Mouse (Mus musculus): Measurements from ENCODE around the gene Ms4a1. TPM values are rescaled to one million over a fixed set of nuclear protein-coding genes. Genes with fewer than 3 reads are reported as not detected.
"Not testable (repeated sequence)": the region's sequence is repeated elsewhere in the genome, so short reads cannot be mapped to it uniquely, and the experiment has no call there.

Ms4a1 gene
- polyA plus RNA-seq (2014; fragmentation: Nextera tagmentation; extraction: Ambion mirVana): not detected in 2 replicates

DNA sequence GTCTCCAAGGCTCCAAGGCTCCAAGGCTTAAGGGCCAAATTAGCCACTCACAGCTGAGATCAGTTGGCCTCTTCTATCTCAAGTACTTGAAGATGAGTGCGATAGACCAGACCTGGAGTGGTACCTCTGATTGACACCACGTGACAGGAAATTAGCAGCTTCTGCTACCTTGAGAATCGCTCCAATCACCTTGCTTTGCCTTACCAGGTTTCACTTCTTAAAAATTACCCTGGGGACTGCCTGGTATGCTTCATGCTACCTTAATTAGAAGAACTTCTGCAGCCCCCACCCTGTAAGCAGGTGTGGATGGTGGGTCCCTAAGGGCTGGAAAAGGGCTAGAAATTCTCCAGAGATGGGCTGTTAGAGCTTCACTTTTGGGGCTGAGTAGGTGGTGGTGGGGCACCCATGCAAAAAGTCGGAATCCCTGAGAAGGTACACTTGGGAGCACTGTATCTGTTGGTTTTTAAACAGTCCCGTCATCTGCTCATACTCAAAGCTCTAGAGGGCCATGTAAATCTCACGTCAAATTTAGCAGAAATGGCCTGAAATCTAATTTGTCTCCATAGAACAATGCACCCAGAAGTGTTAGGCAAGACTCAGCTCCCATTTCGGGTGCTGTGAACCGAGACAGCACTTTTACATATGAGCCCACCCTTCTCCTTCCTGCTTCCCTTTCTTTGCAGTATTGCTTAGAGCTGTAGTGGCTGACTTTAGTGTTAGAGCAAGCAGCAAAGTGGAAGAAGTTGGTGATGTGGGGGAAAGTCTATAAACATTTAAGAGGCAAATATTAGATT lies at the start of gene Ms4a1:
Gene Ms4a1 (minus strand): TSS at position 190 of the 794 bp plus-strand sequence.
- Histone ChIP-seq H3K9ac (ENCODE audit: low read length) (no peak within 1 kb of the TSS), H3K4me1 (ENCODE audit: control insufficient read depth, insufficient read depth, low read length) (no peaks in the 10 kb centered on the region), H3K36me3 (ENCODE audit: control insufficient read depth, insufficient read depth, low read length) (no peaks in the 10 kb centered on the region), H3K4me3 (ENCODE audit: low read depth, low read length) (no peak within 1 kb of the TSS), H3K27ac (ENCODE audit: low read depth, low read length) (no peak within 1 kb of the TSS), H3K4me2 (no peak within 1 kb of the TSS), H3K9me3 (ENCODE audit: control insufficient read depth, low read length) (no peaks in the 10 kb centered on the region), H3K27me3 (ENCODE audit: control insufficient read depth, insufficient read depth, low read length) (no peaks in the 10 kb centered on the region)
- DNase-seq (ENCODE audit: low spot score, missing footprints) (no peak), ATAC-seq (ENCODE audit: low FRiP score) (no peak)
- 88% methylated on average over 8 of the region's 8 CpGs for WGBS

DNA sequence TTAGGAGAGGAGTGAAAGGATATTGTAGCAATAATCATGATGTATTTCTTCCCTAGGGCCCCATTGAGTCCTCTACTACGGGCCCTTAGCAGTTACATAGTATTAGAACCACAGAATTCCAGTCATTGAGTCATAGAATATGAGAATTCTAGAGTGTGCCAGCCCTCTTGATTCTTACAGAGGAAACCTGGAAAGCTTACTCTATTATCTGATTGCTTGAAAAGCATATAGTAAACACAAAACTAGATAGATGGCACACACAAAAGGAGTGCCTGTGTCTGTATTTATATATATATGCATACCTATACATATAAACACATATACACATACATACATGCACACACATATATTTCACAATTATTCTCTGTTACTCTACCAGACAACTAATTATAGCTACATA lies 48.3 kb upstream of the Ms4a1 start, which contains the start of gene Ms4a14:
Gene Ms4a14 (minus strand): TSS at position 101 of the 400 bp plus-strand sequence.
- Histone ChIP-seq H3K36me3 (ENCODE audit: control insufficient read depth, insufficient read depth, low read length) (no peaks in the 10 kb centered on the region), H3K9ac (ENCODE audit: low read length) (no peak within 1 kb of the TSS), H3K4me2 (no peak within 1 kb of the TSS), H3K27me3 (ENCODE audit: control insufficient read depth, insufficient read depth, low read length) (no peaks in the 10 kb centered on the region), H3K4me1 (ENCODE audit: control insufficient read depth, insufficient read depth, low read length) (no peaks in the 10 kb centered on the region), H3K27ac (ENCODE audit: low read depth, low read length) (no peak within 1 kb of the TSS), H3K4me3 (ENCODE audit: low read depth, low read length) (no peak within 1 kb of the TSS), H3K9me3 (ENCODE audit: control insufficient read depth, low read length) (no peaks in the 10 kb centered on the region)
- WGBS: 73% methylated on average over 1 of the region's 1 CpGs
- DNase-seq (ENCODE audit: low spot score, missing footprints) (no peak), ATAC-seq (ENCODE audit: low FRiP score) (no peak)

DNA sequence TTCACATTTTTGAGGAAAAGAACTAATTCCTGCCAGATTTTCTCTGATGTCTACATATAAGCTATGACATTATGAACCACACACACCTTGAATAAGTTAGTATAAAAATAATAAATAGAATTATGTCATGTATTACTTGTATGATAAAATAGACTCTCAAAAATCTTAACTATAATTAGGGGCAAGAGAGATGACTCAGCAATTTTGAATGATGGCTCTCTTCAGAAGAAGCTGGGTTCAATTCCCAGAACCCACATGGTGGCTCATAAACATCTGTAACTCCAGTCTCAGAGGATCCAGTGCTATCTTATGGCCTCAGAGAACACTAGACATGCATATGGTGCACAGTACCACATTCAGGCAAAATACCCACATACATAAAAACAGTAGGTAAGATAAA lies 42.8 kb upstream of the Ms4a1 start:
- Histone ChIP-seq H3K27me3 (ENCODE audit: control insufficient read depth, insufficient read depth, low read length) (no peaks in the 10 kb centered on the region), H3K4me2 (no peak overlapping the region), H3K27ac (ENCODE audit: low read depth, low read length) (no peak overlapping the region), H3K4me3 (ENCODE audit: low read depth, low read length) (no peak overlapping the region), H3K36me3 (ENCODE audit: control insufficient read depth, insufficient read depth, low read length) (no peaks in the 10 kb centered on the region), H3K9ac (ENCODE audit: low read length) (no peak overlapping the region), H3K4me1 (ENCODE audit: control insufficient read depth, insufficient read depth, low read length) (no peaks in the 10 kb centered on the region), H3K9me3 (ENCODE audit: control insufficient read depth, low read length) (no peaks in the 10 kb centered on the region)
- no peak for DNase-seq (ENCODE audit: low spot score, missing footprints)
- no peak for ATAC-seq (ENCODE audit: low FRiP score)

DNA sequence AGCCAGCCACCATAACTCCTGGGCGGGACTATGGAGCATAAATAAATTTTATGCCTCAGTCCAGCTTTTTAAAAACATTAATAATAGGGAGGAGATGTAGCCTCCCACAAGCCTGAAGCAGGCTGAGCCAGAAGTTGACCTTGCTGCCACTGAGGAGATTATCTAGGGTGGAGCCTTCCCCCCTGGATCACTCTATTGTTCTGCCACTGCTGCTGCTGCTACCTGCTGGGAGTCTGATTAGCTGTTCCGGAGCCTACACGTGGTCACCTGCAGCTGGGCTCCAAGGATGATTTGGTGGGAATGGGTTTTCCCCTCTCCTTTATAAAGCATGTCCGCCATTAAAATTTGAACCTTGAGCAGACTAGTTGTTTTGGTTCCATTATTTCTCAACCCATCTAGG lies 33.5 kb upstream of the Ms4a1 start:
- not testable (repeated sequence) for H3K4me3 ChIP-seq (ENCODE audit: low read depth, low read length); H3K4me1 ChIP-seq (ENCODE audit: control insufficient read depth, insufficient read depth, low read length); H3K9ac ChIP-seq (ENCODE audit: low read length); H3K36me3 ChIP-seq (ENCODE audit: control insufficient read depth, insufficient read depth, low read length); ATAC-seq (ENCODE audit: low FRiP score); DNase-seq (ENCODE audit: low spot score, missing footprints); H3K27ac ChIP-seq (ENCODE audit: low read depth, low read length); H3K4me2 ChIP-seq; H3K27me3 ChIP-seq (ENCODE audit: control insufficient read depth, insufficient read depth, low read length); H3K9me3 ChIP-seq (ENCODE audit: control insufficient read depth, low read length)
- WGBS: 35% methylated on average over 4 of the region's 4 CpGs

DNA sequence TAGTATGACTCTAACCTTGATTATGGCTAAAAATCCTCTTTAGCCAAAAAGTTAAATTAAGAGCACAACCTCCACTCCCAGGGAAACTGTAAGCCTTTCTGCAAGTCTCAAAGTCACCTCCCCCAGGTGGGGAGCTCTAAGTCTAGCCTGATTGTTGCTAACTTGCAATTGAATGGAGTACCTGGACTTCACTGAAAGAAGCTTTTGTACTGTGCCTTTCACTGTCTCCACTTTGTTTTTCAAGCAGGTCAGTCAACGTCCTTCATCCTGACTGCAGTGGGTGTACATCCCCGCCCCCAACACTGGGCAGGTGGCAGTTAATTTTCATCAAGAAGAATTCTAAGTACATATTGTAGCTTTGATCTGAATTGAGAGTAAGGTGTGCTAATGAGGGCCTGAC lies 32.9 kb upstream of the Ms4a1 start:
- no peak overlapping the region for H3K4me2 ChIP-seq
- DNase-seq (ENCODE audit: low spot score, missing footprints): no peak
- no peak overlapping the region for H3K4me3 ChIP-seq (ENCODE audit: low read depth, low read length)
- 40% methylated on average over 2 of the region's 2 CpGs for WGBS
- H3K9ac ChIP-seq (ENCODE audit: low read length): no peak overlapping the region
- no peaks in the 10 kb centered on the region for H3K4me1 ChIP-seq (ENCODE audit: control insufficient read depth, insufficient read depth, low read length)
- H3K27me3 ChIP-seq (ENCODE audit: control insufficient read depth, insufficient read depth, low read length): no peaks in the 10 kb centered on the region
- ATAC-seq (ENCODE audit: low FRiP score): no peak
- no peaks in the 10 kb centered on the region for H3K36me3 ChIP-seq (ENCODE audit: control insufficient read depth, insufficient read depth, low read length)
- no peaks in the 10 kb centered on the region for H3K9me3 ChIP-seq (ENCODE audit: control insufficient read depth, low read length)
- H3K27ac ChIP-seq (ENCODE audit: low read depth, low read length): no peak overlapping the region

DNA sequence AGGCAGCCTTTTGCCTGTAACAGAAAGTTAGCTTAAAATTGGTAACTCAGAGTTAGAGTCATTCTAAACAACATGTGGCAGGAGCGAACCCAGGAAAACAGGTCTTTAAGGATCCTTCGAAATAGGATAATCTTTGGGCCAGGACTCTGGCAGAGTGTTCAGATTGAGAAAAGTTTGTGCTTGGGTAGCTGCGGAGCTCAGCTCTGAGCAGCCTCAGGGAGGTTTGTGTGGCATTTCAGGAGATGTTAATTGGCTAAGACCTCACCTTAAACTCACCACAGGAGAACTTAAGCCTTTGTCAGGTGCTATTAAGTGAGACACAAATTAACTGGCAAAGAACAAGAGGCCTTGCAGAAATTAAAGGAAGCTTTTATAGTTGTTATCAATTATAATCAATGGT lies 27.6 kb upstream of the Ms4a1 start:
- H3K36me3 ChIP-seq (ENCODE audit: control insufficient read depth, insufficient read depth, low read length); H3K9me3 ChIP-seq (ENCODE audit: control insufficient read depth, low read length); H3K4me1 ChIP-seq (ENCODE audit: control insufficient read depth, insufficient read depth, low read length); DNase-seq (ENCODE audit: low spot score, missing footprints); H3K27me3 ChIP-seq (ENCODE audit: control insufficient read depth, insufficient read depth, low read length); H3K27ac ChIP-seq (ENCODE audit: low read depth, low read length); H3K9ac ChIP-seq (ENCODE audit: low read length); H3K4me3 ChIP-seq (ENCODE audit: low read depth, low read length): not testable (repeated sequence)
- peak; percentile 57; the same call in 1 of the 2 replicates for ATAC-seq (ENCODE audit: low FRiP score)
- peak overlapping the region; percentile 9; the same call in 1 of the 2 replicates for H3K4me2 ChIP-seq
- WGBS: 12% methylated on average over 3 of the region's 3 CpGs

DNA sequence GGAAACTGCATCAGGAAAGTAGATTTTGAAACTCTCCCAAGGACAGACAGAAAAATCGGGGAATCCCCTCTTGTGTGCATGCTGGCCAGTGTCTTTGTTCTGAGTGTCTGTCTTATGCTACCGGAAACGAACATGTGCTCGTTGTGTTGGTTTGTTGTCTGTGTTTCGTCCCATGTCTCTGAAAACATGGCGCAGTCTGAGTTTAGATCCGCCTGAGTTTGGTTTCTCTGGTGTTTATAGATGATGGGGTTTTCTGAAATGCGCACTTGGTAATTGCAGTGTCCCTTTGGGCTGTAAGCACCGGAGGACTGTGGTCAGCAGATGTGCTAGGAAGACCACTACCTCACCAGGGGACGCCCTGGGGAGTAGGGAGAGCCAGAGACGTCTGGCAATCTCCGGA lies 26.9 kb upstream of the Ms4a1 start:
- WGBS: 16% methylated on average over 12 of the region's 12 CpGs
- peak; percentile 89 for DNase-seq (ENCODE audit: low spot score, missing footprints)
- H3K4me1 ChIP-seq (ENCODE audit: control insufficient read depth, insufficient read depth, low read length): no peaks in the 10 kb centered on the region
- H3K9me3 ChIP-seq (ENCODE audit: control insufficient read depth, low read length): no peaks in the 10 kb centered on the region
- ATAC-seq (ENCODE audit: low FRiP score): no peak
- peak overlapping the region; percentile 26 for H3K4me3 ChIP-seq (ENCODE audit: low read depth, low read length)
- no peak overlapping the region for H3K27ac ChIP-seq (ENCODE audit: low read depth, low read length)
- no peaks in the 10 kb centered on the region for H3K36me3 ChIP-seq (ENCODE audit: control insufficient read depth, insufficient read depth, low read length)
- H3K4me2 ChIP-seq: peak overlapping the region; percentile 37
- H3K27me3 ChIP-seq (ENCODE audit: control insufficient read depth, insufficient read depth, low read length): no peaks in the 10 kb centered on the region
- peak overlapping the region; percentile 42; the same call in 1 of the 2 replicates for H3K9ac ChIP-seq (ENCODE audit: low read length)

DNA sequence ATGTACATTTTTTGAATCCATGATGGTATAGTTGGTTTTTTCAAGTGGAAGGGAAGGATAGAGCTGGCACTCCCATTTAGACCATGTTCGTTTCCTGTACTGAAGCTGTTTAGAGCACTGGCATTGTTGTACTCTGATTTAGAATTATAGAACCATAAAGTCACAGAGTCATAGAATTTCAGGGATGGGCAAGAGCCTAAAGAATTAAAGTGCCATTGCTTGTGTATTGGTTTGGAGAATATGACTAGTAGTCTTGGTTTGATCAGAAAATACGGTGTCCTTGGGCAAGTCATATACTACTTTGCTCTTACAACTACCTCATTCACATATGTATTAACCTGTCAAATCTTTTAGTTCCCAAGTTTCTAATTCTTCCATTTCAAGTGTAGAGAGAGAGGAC lies 17.7 kb upstream of the Ms4a1 start, which contains the start of gene Ms4a5:
Gene Ms4a5 (minus strand): TSS at position 101 of the 400 bp plus-strand sequence.
- ATAC-seq (ENCODE audit: low FRiP score): no peak
- Histone ChIP-seq H3K4me2 (no peak within 1 kb of the TSS), H3K9ac (ENCODE audit: low read length) (no peak within 1 kb of the TSS), H3K27me3 (ENCODE audit: control insufficient read depth, insufficient read depth, low read length) (no peaks in the 10 kb centered on the region), H3K4me3 (ENCODE audit: low read depth, low read length) (no peak within 1 kb of the TSS), H3K36me3 (ENCODE audit: control insufficient read depth, insufficient read depth, low read length) (no peaks in the 10 kb centered on the region), H3K4me1 (ENCODE audit: control insufficient read depth, insufficient read depth, low read length) (no peaks in the 10 kb centered on the region), H3K27ac (ENCODE audit: low read depth, low read length) (no peak within 1 kb of the TSS), H3K9me3 (ENCODE audit: control insufficient read depth, low read length) (no peaks in the 10 kb centered on the region)
- WGBS: 93% methylated on average over 2 of the region's 2 CpGs
- no peak for DNase-seq (ENCODE audit: low spot score, missing footprints)

DNA sequence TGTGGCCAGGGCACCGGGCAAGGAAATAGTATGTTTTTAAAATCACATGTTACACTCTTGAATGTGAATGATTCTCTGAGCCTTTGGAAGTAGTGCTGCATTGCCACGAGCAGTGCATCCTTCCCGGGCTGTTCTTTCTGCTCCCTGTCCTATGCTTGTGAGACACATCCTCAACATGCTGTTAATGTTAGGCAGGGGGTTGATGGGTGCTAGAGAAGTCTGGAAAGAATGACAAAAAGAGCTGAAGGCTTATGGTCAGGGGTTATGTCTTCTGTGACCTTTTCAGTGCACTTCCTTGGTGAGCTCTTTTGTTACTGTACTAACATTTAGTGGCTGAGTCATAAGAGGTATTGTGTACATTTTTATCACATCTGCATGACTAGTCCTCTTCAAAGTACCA lies 14.2 kb upstream of the Ms4a1 start:
- Histone ChIP-seq H3K36me3 (ENCODE audit: control insufficient read depth, insufficient read depth, low read length) (no peaks in the 10 kb centered on the region), H3K9ac (ENCODE audit: low read length) (no peak overlapping the region), H3K4me3 (ENCODE audit: low read depth, low read length) (no peak overlapping the region), H3K4me1 (ENCODE audit: control insufficient read depth, insufficient read depth, low read length) (no peaks in the 10 kb centered on the region), H3K27ac (ENCODE audit: low read depth, low read length) (no peak overlapping the region), H3K27me3 (ENCODE audit: control insufficient read depth, insufficient read depth, low read length) (no peaks in the 10 kb centered on the region), H3K9me3 (ENCODE audit: control insufficient read depth, low read length) (no peaks in the 10 kb centered on the region), H3K4me2 (no peak overlapping the region)
- DNase-seq (ENCODE audit: low spot score, missing footprints) (no peak), ATAC-seq (ENCODE audit: low FRiP score) (no peak)
- 92% methylated on average over 3 of the region's 3 CpGs for WGBS

Data from midbrain, embryonic 11.5 days (tissue).